Mouse (Mus musculus): ENCODE measurements at regions not wholly inside any gene's neighbourhood (a gene's known extent, or its start where the extent isn't known, plus 50 kb on each side); places are given as distances from the start of the nearest gene placed in this dataset.

DNA sequence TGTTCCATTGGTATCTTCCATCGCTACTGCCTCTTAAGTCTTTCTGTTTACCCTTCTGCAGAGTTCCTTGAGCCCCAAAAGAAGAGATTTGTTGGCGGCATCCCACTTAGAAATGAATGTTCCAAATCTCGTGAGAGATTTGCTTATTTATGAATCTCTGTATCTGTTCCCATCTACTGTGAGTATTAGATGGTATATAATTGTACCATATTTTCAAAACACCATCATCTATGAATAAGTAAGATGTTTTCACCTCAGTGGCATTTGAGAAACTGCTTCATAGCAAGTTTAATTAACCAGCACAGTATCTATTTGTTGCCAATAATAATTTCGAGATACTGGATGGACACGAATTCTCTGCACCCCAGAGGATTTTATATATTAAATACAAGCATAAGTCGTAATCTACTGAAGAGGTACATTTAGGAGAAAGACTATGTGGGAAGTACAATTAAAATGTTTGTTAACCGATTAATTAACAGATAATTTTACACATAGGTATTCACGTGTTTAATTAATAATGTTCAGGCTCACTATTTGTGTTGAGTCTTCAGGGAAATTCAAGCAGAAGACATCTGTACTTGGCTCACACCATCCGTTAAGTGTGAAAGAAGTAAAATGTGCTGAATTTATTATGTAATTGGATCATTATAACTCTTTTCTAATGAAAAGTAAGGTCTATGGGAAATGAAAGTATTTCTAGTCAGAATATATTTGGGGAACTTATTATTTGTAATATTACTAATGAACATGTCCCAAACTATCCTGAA lies 224.0 kb upstream of the Xrcc4 start:
- no peak for TF ChIP-seq POLR2A (IDR thresholded peaks at IDR 0.05; ENCODE audit: low read depth, low read length)
- no peak for TF ChIP-seq CTCF (IDR thresholded peaks at IDR 0.05; ENCODE audit: borderline replicate concordance, insufficient read depth, low read length)
- H3K4me1 ChIP-seq (ENCODE audit: control insufficient read depth, insufficient read depth, low read length): no peaks in the 10 kb centered on the region
- H3K27ac ChIP-seq (ENCODE audit: insufficient read depth, low read length): no peak overlapping the region
- no peak overlapping the region for H3K4me3 ChIP-seq (ENCODE audit: insufficient read depth, low read length)

DNA sequence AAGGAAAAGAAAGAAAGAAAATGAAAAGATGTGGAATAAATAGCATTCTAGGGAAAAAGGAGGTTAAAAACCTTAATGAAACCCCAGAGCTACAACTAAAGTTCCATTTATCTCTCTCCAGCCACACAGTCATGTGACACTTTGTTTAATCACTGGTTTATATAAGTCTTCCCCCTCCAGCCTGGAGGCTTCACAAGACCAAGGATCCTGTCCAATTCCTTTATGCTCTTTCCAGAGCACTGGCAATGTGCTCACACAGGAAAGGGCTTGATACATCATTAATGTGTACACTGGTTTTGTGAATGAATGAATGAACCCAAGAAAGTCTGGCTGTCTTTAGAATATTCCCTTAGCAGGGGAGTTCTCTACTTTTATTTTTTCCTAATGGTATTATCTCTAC lies 221.1 kb upstream of the Xrcc4 start:
- Histone ChIP-seq H3K4me1 (ENCODE audit: control insufficient read depth, insufficient read depth, low read length) (no peaks in the 10 kb centered on the region), H3K4me3 (ENCODE audit: insufficient read depth, low read length) (no peak overlapping the region), H3K27ac (ENCODE audit: insufficient read depth, low read length) (no peak overlapping the region)
- TF ChIP-seq POLR2A (IDR thresholded peaks at IDR 0.05; ENCODE audit: low read depth, low read length) (no peak), CTCF (IDR thresholded peaks at IDR 0.05; ENCODE audit: borderline replicate concordance, insufficient read depth, low read length) (no peak)

DNA sequence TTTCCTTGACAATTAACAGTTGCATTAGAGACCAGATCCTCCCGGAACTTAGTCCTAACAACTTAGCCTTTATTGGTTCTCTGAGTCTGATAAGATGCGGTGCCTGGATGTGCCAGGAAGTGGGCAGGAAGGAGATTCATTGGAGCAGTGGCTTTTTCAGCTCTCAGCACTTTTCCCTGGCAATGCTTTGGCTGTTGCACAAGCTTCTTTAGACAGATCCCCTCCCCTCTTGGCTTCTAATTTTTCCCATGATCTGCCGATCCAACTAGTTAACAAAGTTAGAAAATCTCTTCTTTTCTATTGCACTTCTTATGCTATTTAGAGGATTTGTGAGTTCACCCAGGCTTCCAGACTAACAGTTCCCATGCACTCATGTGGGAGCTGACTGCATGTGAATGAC lies 211.1 kb upstream of the Xrcc4 start:
- no peaks in the 10 kb centered on the region for H3K4me1 ChIP-seq (ENCODE audit: control insufficient read depth, insufficient read depth, low read length)
- TF ChIP-seq POLR2A (IDR thresholded peaks at IDR 0.05; ENCODE audit: low read depth, low read length) (no peak), CTCF (IDR thresholded peaks at IDR 0.05; ENCODE audit: borderline replicate concordance, insufficient read depth, low read length) (no peak)
- H3K4me3 ChIP-seq (ENCODE audit: insufficient read depth, low read length): no peak overlapping the region

DNA sequence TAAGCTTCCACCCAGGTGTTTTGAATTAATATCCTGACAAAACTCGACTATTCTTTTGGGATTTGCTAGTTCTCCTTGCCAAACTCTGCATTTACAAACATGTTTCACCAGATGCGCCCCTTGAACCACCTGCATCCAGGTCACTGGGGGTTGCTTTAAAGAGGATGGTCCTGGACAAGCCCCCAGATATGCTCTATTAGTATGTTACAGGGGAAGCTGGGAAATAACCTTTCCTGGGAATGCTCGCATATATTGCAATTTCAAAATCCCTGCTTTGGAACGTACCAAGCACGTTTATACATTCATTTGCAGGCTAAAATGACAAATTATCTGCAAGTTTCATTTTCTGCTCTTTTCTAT lies 205.2 kb upstream of the Xrcc4 start:
- no peak overlapping the region for H3K27ac ChIP-seq (ENCODE audit: insufficient read depth, low read length)
- no peak overlapping the region for H3K4me3 ChIP-seq (ENCODE audit: insufficient read depth, low read length)
- H3K4me1 ChIP-seq (ENCODE audit: control insufficient read depth, insufficient read depth, low read length): no peaks in the 10 kb centered on the region
- TF ChIP-seq CTCF (IDR thresholded peaks at IDR 0.05; ENCODE audit: borderline replicate concordance, insufficient read depth, low read length) (no peak), POLR2A (IDR thresholded peaks at IDR 0.05; ENCODE audit: low read depth, low read length) (no peak)

More for the DNA sequence above, 211.1 kb upstream of the Xrcc4 start:
- H3K27ac ChIP-seq (ENCODE audit: insufficient read depth, low read length): no peak overlapping the region

DNA sequence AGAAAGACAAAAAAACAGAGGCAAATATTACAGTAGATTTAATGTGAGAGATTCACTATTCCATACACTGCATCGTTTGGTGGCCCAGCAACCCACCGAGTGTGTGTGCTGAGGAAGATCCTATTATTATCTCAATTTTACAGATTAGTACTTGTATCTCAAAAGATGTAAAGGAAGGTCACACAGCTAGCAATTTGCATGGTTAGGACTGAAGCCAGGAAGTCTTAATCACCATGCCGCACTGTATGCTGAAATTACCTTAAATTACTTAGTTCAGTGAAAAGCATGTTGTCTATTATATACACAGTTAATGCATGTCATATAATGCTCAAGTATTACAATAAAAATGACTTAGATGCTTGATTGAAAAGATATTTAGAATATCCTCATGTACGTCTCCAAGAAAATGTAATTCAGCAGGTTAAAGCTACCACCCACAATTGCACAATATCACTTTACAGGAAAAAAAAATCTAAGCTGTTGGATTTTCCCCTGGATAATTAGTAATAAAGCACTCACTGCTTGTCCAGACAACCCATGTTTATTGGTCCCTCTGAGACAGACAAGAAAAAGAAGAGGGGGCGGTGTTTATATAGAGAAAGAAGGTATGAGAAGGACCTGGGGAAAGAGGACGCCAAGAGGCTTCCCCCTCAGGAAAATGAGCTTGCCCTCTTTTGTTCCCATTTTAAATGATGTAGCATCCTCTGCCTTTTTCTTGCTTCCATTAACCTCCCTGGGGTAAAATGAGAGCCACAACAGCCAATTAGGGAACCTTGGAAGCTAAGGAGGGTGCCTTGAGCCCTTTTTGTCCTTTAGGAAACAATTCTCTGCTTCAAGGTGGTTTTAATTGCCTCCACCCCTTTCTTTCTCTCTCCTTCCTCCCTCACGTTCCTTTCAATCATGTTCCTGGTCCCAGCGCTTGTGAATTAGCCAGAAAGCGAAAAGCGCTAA lies 204.6 kb upstream of the Xrcc4 start:
- no peaks in the 10 kb centered on the region for H3K4me1 ChIP-seq (ENCODE audit: control insufficient read depth, insufficient read depth, low read length)
- TF ChIP-seq CTCF (IDR thresholded peaks at IDR 0.05; ENCODE audit: borderline replicate concordance, insufficient read depth, low read length) (no peak), POLR2A (IDR thresholded peaks at IDR 0.05; ENCODE audit: low read depth, low read length) (no peak)
- no peak overlapping the region for H3K27ac ChIP-seq (ENCODE audit: insufficient read depth, low read length)
- no peak overlapping the region for H3K4me3 ChIP-seq (ENCODE audit: insufficient read depth, low read length)

DNA sequence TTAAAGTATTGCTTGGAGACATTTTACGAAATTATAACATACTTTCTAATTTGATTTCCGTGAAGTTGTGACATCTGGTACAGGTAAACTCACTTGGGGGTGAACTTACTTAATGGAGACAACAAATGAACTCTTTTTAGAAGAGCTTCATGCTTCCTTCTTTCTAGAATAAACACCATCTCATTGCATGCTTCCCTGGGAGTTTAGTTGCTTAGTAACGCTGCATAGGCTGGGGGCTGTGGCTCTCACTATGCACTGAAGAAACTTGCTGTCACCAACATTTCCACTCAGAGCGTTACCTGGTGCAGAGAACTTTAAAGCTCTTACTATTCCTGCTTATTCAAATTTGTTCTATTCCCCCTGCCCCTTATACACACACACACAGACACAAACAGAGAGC lies 203.5 kb upstream of the Xrcc4 start:
- H3K4me3 ChIP-seq (ENCODE audit: insufficient read depth, low read length): no peak overlapping the region
- no peaks in the 10 kb centered on the region for H3K4me1 ChIP-seq (ENCODE audit: control insufficient read depth, insufficient read depth, low read length)
- no peak overlapping the region for H3K27ac ChIP-seq (ENCODE audit: insufficient read depth, low read length)
- no peak for TF ChIP-seq POLR2A (IDR thresholded peaks at IDR 0.05; ENCODE audit: low read depth, low read length)
- TF ChIP-seq CTCF (IDR thresholded peaks at IDR 0.05; ENCODE audit: borderline replicate concordance, insufficient read depth, low read length): no peak

DNA sequence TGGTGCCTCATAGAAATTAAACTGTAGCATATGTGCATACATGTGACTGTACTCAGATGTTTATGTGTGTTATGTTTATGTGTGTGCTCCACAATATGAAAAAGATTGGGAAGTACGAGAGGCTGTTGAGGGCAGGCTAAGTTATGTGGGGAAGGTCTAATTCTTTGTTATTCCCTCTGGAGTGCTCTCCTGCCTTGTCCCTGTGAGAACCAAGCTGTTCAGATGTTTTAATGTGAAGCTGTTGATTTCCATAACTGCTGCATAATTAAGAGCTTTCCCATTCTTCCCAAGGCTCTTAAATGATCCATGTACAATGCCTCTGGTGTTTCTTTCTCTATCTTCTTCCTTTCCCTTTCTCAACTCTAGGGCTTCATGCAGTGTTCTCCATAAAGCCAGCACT lies 202.7 kb upstream of the Xrcc4 start:
- Histone ChIP-seq H3K27ac (ENCODE audit: insufficient read depth, low read length) (no peak overlapping the region), H3K4me3 (ENCODE audit: insufficient read depth, low read length) (no peak overlapping the region), H3K4me1 (ENCODE audit: control insufficient read depth, insufficient read depth, low read length) (no peaks in the 10 kb centered on the region)
- TF ChIP-seq POLR2A (IDR thresholded peaks at IDR 0.05; ENCODE audit: low read depth, low read length) (no peak), CTCF (IDR thresholded peaks at IDR 0.05; ENCODE audit: borderline replicate concordance, insufficient read depth, low read length) (no peak)

DNA sequence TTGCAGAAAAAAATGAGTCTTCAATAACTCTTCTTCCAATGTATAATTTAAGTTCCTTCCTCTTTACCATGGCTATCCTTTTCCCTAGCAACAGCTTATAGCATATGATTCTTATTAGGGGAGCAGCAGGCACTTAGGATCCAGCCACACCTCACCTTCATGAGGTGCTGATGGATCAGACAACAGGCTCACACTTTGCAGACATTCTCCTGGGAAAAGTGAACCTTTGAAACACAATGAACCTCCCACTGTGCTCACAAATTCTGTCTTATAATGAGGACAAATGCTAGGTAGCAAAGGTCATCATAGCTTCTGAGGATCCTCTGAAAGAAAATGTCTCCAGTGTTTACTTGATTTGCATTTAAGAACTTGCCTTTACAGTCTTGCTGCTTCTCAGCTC lies 191.6 kb upstream of the Xrcc4 start:
- TF ChIP-seq POLR2A (IDR thresholded peaks at IDR 0.05; ENCODE audit: low read depth, low read length) (no peak), CTCF (IDR thresholded peaks at IDR 0.05; ENCODE audit: borderline replicate concordance, insufficient read depth, low read length) (no peak)
- Histone ChIP-seq H3K4me3 (ENCODE audit: insufficient read depth, low read length) (no peak overlapping the region), H3K4me1 (ENCODE audit: control insufficient read depth, insufficient read depth, low read length) (no peaks in the 10 kb centered on the region), H3K27ac (ENCODE audit: insufficient read depth, low read length) (no peak overlapping the region)

GRCm38 (mm10) chr13:90279786-90280382 lies 190.5 kb upstream of the Xrcc4 start:
- Histone ChIP-seq H3K27ac (ENCODE audit: insufficient read depth, low read length) (no peak overlapping the region), H3K4me3 (ENCODE audit: insufficient read depth, low read length) (no peak overlapping the region), H3K4me1 (ENCODE audit: control insufficient read depth, insufficient read depth, low read length) (no peaks in the 10 kb centered on the region)
- TF ChIP-seq POLR2A (IDR thresholded peaks at IDR 0.05; ENCODE audit: low read depth, low read length) (no peak), CTCF (IDR thresholded peaks at IDR 0.05; ENCODE audit: borderline replicate concordance, insufficient read depth, low read length) (no peak)

All from embryonic fibroblast, embryonic 13.5 days (primary cell).